8 mouse cellular contexts compared by ENCODE assay signal in the genomic region with DNA sequence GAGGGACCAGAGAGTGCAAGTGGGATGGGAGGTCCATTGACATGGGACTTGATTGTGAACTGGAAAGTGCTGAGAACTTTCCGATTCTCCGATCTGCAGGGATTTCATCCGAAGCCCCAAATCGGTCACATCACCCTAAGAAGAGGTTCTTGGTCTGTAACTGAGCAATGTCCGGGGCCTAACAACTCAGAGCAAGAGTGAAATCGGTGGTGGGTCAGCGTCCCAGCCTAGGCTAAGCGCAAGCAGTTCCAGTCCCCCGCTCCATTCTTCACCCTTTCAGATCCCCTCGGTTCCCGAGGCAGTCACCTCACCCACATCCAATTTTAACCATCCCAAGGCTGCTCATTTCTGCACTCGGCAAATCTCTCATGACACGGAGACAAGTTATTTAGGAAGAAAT. TPM values are rescaled to one million over a fixed set of nuclear protein-coding genes. Genes with fewer than 3 reads are reported as not detected.
DNase-seq lines count a peak whose midpoint lies in the region; ATAC-seq and TF ChIP-seq lines count a peak whose summit lies in the region.

No protein-coding gene starts in this region.

- no peak for TF ChIP-seq EP300 in liver, postnatal 0 days (IDR thresholded peaks at IDR 0.05; ENCODE audit: low read depth)

- H3K4me2 ChIP-seq in hindbrain, embryonic 12.5 days (replicated peaks): peak overlapping the region; percentile 78
- H3K4me2 ChIP-seq in liver, postnatal 0 days (ENCODE audit: low read depth, low read length): peak overlapping the region; percentile 89

- under 1% methylated on average over 13 of the region's 13 CpGs for WGBS in hindbrain, embryonic 12.5 days
- 4% methylated on average over 13 of the region's 13 CpGs for WGBS in liver, postnatal 0 days (ENCODE audit: insufficient replicate concordance)

- H3K4me1 ChIP-seq in erythroblast, embryonic 14.5 days (ENCODE audit: control insufficient read depth): peaks cover 80% of the 10 kb centered on the region
- peaks cover 56% of the 10 kb centered on the region for H3K4me1 ChIP-seq in G1E (ENCODE audit: insufficient read depth, low read depth, low read length)
- peaks cover 40% of the 10 kb centered on the region for H3K4me1 ChIP-seq in hindbrain, embryonic 12.5 days
- peaks cover 49% of the 10 kb centered on the region for H3K4me1 ChIP-seq in liver, postnatal 0 days (ENCODE audit: insufficient read depth)

- DNase-seq in G1E (ENCODE audit: low spot score): no peak
- no peak for DNase-seq in liver, postnatal 0 days
- DNase-seq in thymus, adult 18-20 months: no peak
- DNase-seq in spleen, postnatal 14 days (ENCODE audit: low spot score in 2 of 2): no peak

- peak overlapping the region; percentile 77 for H3K4me3 ChIP-seq in erythroblast, embryonic 14.5 days (replicated peaks)
- H3K4me3 ChIP-seq in G1E (ENCODE audit: low read depth, low read length): peak overlapping the region; percentile 80
- H3K4me3 ChIP-seq in hindbrain, embryonic 12.5 days: peak overlapping the region; percentile 52
- H3K4me3 ChIP-seq in liver, postnatal 0 days (ENCODE audit: low read depth, low read length): peak overlapping the region; percentile 58

- H3K9me3 ChIP-seq in erythroblast, embryonic 14.5 days (ENCODE audit: control insufficient read depth, low read length): no peaks in the 10 kb centered on the region
- no peaks in the 10 kb centered on the region for H3K9me3 ChIP-seq in G1E (replicated peaks)
- H3K9me3 ChIP-seq in hindbrain, embryonic 12.5 days (replicated peaks): no peaks in the 10 kb centered on the region
- H3K9me3 ChIP-seq in liver, postnatal 0 days (ENCODE audit: low read length): no peaks in the 10 kb centered on the region

- peak overlapping the region; percentile 75 for H3K9ac ChIP-seq in hindbrain, embryonic 12.5 days
- H3K9ac ChIP-seq in liver, postnatal 0 days (replicated peaks): peak overlapping the region; percentile 71

- H3K27ac ChIP-seq in hindbrain, embryonic 12.5 days: peak overlapping the region; percentile 89
- peak overlapping the region; percentile 50 for H3K27ac ChIP-seq in liver, postnatal 0 days (ENCODE audit: low read depth)

- no peak for TF ChIP-seq CTCF in G1E (IDR thresholded peaks at IDR 0.05; ENCODE audit: low read depth, low read length)
- TF ChIP-seq CTCF in liver, postnatal 0 days (IDR thresholded peaks at IDR 0.05; ENCODE audit: low read depth): no peak

- H3K36me3 ChIP-seq in erythroblast, embryonic 14.5 days (ENCODE audit: control insufficient read depth): no peaks in the 10 kb centered on the region
- H3K36me3 ChIP-seq in G1E (replicated peaks): no peaks in the 10 kb centered on the region
- H3K36me3 ChIP-seq in hindbrain, embryonic 12.5 days: no peaks in the 10 kb centered on the region
- no peaks in the 10 kb centered on the region for H3K36me3 ChIP-seq in liver, postnatal 0 days (replicated peaks; ENCODE audit: insufficient read depth, low read length)

- H3K27me3 ChIP-seq in erythroblast, embryonic 14.5 days (ENCODE audit: control insufficient read depth): no peaks in the 10 kb centered on the region
- H3K27me3 ChIP-seq in G1E (ENCODE audit: insufficient read depth, low read length): no peaks in the 10 kb centered on the region
- H3K27me3 ChIP-seq in hindbrain, embryonic 12.5 days: no peaks in the 10 kb centered on the region
- H3K27me3 ChIP-seq in liver, postnatal 0 days (ENCODE audit: insufficient read depth, low read length): no peaks in the 10 kb centered on the region

- no peak for ATAC-seq in erythroblast, adult 5-6 weeks (replicated peaks; ENCODE audit: low FRiP score, poor library complexity, severe bottlenecking)
- ATAC-seq in G1E (ENCODE audit: extremely low read depth, insufficient number of reproducible peaks, low FRiP score, poor library complexity, severe bottlenecking): no peak
- no peak for ATAC-seq in hindbrain, embryonic 12.5 days (ENCODE audit: low FRiP score)
- ATAC-seq in liver, postnatal 0 days: no peak
- ATAC-seq in CD4-positive, CD25-positive, alpha-beta regulatory T cell, adult 4 months: no peak

RNA-seq across cellular contexts. Expression of a gene that starts 0.5 kb away (rescaled TPM):
- polyA plus RNA-seq in erythroblast, embryonic 14.5 days (2012): 10.0 and 12.3 TPM in 2 replicates
- 2.3 and 6.1 TPM in 2 replicates for total RNA-seq in erythroblast, adult 5-6 weeks (2015; ENCODE audit: low replicate concordance)
- total RNA-seq in erythroblast, adult 5-6 weeks (2017; ENCODE audit: low replicate concordance): 2.9 and 3.9 TPM in 2 replicates
- total RNA-seq in G1E (2014; fragmentation: Nextera tagmentation): 28.3 and 38.2 TPM in 2 replicates
- 17.2 and 34.2 TPM in 2 replicates for total RNA-seq in G1E (2017)
- 70.8 and 77.9 TPM in 2 replicates for polyA plus RNA-seq in G1E (2012)
- polyA plus RNA-seq in hindbrain, embryonic 12.5 days (2016; fragmentation: Nextera tagmentation; extraction: Ambion mirVana): 39.4 and 45.1 TPM in 2 replicates
- 12.5 and 13.0 TPM in 2 replicates for polyA plus RNA-seq in liver, postnatal 0 days (2015; fragmentation: Nextera tagmentation; extraction: Ambion mirVana)
- polyA plus RNA-seq in CD4-positive, CD25-positive, alpha-beta regulatory T cell, adult 4 months (2017; shearing (Covaris generic)): 1 to 10 TPM; 2.4 to 4.2 TPM

RNA-seq across cellular contexts. Expression of a gene that starts 10.6 kb away (rescaled TPM):
- 2.0 and 2.4 TPM in 2 replicates for polyA plus RNA-seq in erythroblast, embryonic 14.5 days (2012)
- 2.5 and 3.1 TPM in 2 replicates for total RNA-seq in erythroblast, adult 5-6 weeks (2015; ENCODE audit: low replicate concordance)
- 1.0 and 4.7 TPM in 2 replicates for total RNA-seq in erythroblast, adult 5-6 weeks (2017; ENCODE audit: low replicate concordance)
- 5.3 and 6.4 TPM in 2 replicates for total RNA-seq in G1E (2014; fragmentation: Nextera tagmentation)
- total RNA-seq in G1E (2017): 6.1 and 8.2 TPM in 2 replicates
- 25.9 and 37.4 TPM in 2 replicates for polyA plus RNA-seq in G1E (2012)
- polyA plus RNA-seq in hindbrain, embryonic 12.5 days (2016; fragmentation: Nextera tagmentation; extraction: Ambion mirVana): 15.8 and 16.6 TPM in 2 replicates
- polyA plus RNA-seq in liver, postnatal 0 days (2015; fragmentation: Nextera tagmentation; extraction: Ambion mirVana): 5.4 and 6.6 TPM in 2 replicates
- polyA plus RNA-seq in CD4-positive, CD25-positive, alpha-beta regulatory T cell, adult 4 months (2017; shearing (Covaris generic)): 1 to 10 TPM; 1.0 to 1.4 TPM

RNA-seq across cellular contexts. Expression of a gene that starts 18.2 kb away (rescaled TPM):
- 7.9 and 9.1 TPM in 2 replicates for polyA plus RNA-seq in erythroblast, embryonic 14.5 days (2012)
- total RNA-seq in erythroblast, adult 5-6 weeks (2015; ENCODE audit: low replicate concordance): 50.3 and 58.7 TPM in 2 replicates
- total RNA-seq in erythroblast, adult 5-6 weeks (2017; ENCODE audit: low replicate concordance): 12.4 and 17.8 TPM in 2 replicates
- total RNA-seq in G1E (2014; fragmentation: Nextera tagmentation): 98.4 and 104 TPM in 2 replicates
- total RNA-seq in G1E (2017): 4.4 and 5.8 TPM in 2 replicates
- polyA plus RNA-seq in G1E (2012): 31.8 and 32.8 TPM in 2 replicates
- polyA plus RNA-seq in hindbrain, embryonic 12.5 days (2016; fragmentation: Nextera tagmentation; extraction: Ambion mirVana): 140 and 159 TPM in 2 replicates
- polyA plus RNA-seq in liver, postnatal 0 days (2015; fragmentation: Nextera tagmentation; extraction: Ambion mirVana): 13.6 and 14.2 TPM in 2 replicates
- polyA plus RNA-seq in CD4-positive, CD25-positive, alpha-beta regulatory T cell, adult 4 months (2017; shearing (Covaris generic)): 10 to 100 TPM; 26.0 to 35.9 TPM

RNA-seq across cellular contexts. Expression of a gene that starts 24.6 kb away (rescaled TPM):
- polyA plus RNA-seq in erythroblast, embryonic 14.5 days (2012): 20.3 and 26.6 TPM in 2 replicates
- total RNA-seq in erythroblast, adult 5-6 weeks (2015; ENCODE audit: low replicate concordance): 32.9 and 35.3 TPM in 2 replicates
- 74.0 and 102 TPM in 2 replicates for total RNA-seq in erythroblast, adult 5-6 weeks (2017; ENCODE audit: low replicate concordance)
- total RNA-seq in G1E (2014; fragmentation: Nextera tagmentation) (176 and 241 TPM in 2 replicates), G1E (2017) (117 and 133 TPM in 2 replicates)
- polyA plus RNA-seq in G1E (2012): 296 TPM in 2 replicates
- polyA plus RNA-seq in hindbrain, embryonic 12.5 days (2016; fragmentation: Nextera tagmentation; extraction: Ambion mirVana): 95.5 and 100 TPM in 2 replicates
- 41.3 and 45.9 TPM in 2 replicates for polyA plus RNA-seq in liver, postnatal 0 days (2015; fragmentation: Nextera tagmentation; extraction: Ambion mirVana)
- polyA plus RNA-seq in CD4-positive, CD25-positive, alpha-beta regulatory T cell, adult 4 months (2017; shearing (Covaris generic)): 10 to 100 TPM in 1 of 2 experiments, 1 to 10 TPM in 1; 9.0 to 17.8 TPM

RNA-seq across cellular contexts. Expression of a gene that starts 24.9 kb away (rescaled TPM):
- 1.4 and 1.5 TPM in 2 replicates for polyA plus RNA-seq in erythroblast, embryonic 14.5 days (2012)
- total RNA-seq in erythroblast, adult 5-6 weeks (2015; ENCODE audit: low replicate concordance): 2.3 and 3.1 TPM in 2 replicates
- 1.7 and 1.9 TPM in 2 replicates for total RNA-seq in erythroblast, adult 5-6 weeks (2017; ENCODE audit: low replicate concordance)
- 55.2 and 55.5 TPM in 2 replicates for total RNA-seq in G1E (2014; fragmentation: Nextera tagmentation)
- 8.9 TPM in 2 replicates for total RNA-seq in G1E (2017)
- polyA plus RNA-seq in G1E (2012): 40.6 TPM in 2 replicates
- polyA plus RNA-seq in hindbrain, embryonic 12.5 days (2016; fragmentation: Nextera tagmentation; extraction: Ambion mirVana): 9.8 and 11.6 TPM in 2 replicates
- 3.0 and 8.2 TPM in 2 replicates for polyA plus RNA-seq in liver, postnatal 0 days (2015; fragmentation: Nextera tagmentation; extraction: Ambion mirVana)
- 1 to 10 TPM; 4.5 to 6.6 TPM for polyA plus RNA-seq in CD4-positive, CD25-positive, alpha-beta regulatory T cell, adult 4 months (2017; shearing (Covaris generic))
